Mouse (Mus musculus) spleen, embryonic (tissue): Measurements from ENCODE around the gene Vps9d1.
"Not testable (repeated sequence)": the region's sequence is repeated elsewhere in the genome, so short reads cannot be mapped to it uniquely, and the experiment has no call there.

Source experiments
- CTCF ChIA-PET: fragments of 350-600 bp; sonication (Branson Sonifier 250); formaldehyde crosslinking; loops from one replicate; lab custom pipeline; 2022; lab: Charles Lee

Gene Vps9d1

GRCm38 (mm10) chr8:123215430-123215829 is 38.7 kb downstream of the Vps9d1 start:
- CTCF ChIA-PET = no interaction called here

GRCm38 (mm10) chr8:123213118-123213772 is 40.9 kb downstream of the Vps9d1 start:
- CTCF ChIA-PET = interaction anchor here (1.5 kb wide), 1 partner anchor 11 kb away, joined by 4 read pairs; the partner anchor contains the start of gene Cdk10

GRCm38 (mm10) chr8:123212321-123213117 is 41.6 kb downstream of the Vps9d1 start, which contains the start of the genes Chmp1a and Spata33:
Gene Chmp1a (minus strand): TSS chr8:123212763.
Gene Spata33 (plus strand): TSS chr8:123212832.
- CTCF ChIA-PET = interaction anchor here (1.5 kb wide), 1 partner anchor 12 kb away, joined by 4 read pairs; the partner anchor contains the start of gene Cdk10

DNA sequence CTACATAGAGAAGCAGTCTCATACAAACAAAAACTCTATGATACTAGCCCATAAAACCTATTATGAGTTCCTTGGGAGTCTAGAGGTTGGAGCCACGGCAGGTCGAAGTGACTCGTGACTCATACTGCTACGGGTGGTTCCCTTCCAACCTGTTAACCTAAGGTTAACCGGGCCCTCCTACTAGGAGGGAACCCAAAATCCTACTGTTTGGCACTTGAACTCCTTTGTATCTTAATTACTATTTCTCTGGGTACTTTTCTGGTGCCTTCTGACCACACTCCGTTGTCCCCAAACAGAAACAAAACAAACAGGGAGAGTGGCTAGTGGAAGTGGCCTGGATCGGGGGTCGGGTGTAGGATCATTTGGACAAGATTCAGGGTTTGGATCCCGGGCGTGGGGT is 42.3 kb downstream of the Vps9d1 start:
- CTCF ChIA-PET = interaction anchor here (1.5 kb wide), 1 partner anchor 12 kb away, joined by 4 read pairs; the partner anchor contains the start of gene Cdk10

DNA sequence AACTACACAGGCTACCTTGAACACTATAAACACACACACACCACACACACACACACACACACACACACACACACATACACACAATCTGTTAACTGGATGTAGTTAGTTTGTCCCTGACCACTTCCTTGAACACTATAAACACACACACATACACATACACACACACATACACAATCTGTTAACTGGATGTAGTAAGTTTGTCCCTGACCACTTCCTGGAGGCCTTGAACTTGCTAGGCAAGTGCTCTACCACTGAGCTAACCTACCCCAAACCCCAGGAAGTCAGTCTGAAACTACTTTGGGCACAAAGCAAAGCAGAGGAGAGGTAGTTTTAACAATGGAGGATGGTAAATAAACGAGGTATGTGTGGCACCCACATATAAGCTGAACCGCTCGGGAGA is 50.6 kb downstream of the Vps9d1 start:
- CTCF ChIA-PET = interaction anchor here (0.7 kb wide), 1 partner anchor 172 kb away, joined by 6 read pairs; no protein-coding TSS in a partner anchor

DNA sequence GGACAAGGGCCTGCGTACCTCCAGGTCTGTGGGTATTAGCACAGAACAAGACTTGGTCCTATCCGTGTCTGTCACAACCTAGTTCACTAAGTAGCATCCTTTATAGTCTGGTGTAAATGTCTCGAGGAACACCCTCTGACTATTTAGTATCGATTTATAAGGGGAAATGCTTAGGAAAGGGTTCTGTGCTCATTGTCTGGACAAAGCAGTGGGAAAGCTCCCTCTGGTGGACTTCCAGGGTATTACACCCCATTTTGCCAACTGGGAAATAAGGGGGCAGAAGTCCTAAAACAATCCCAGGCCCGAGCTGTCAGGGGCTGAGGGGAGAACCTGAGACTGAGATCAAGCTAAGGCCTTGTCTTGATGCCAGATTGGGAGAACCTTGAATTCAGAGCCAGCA is 51.9 kb downstream of the Vps9d1 start:
- CTCF ChIA-PET = no interaction called here

GRCm38 (mm10) chr8:123199864-123200263 is 54.3 kb downstream of the Vps9d1 start:
- CTCF ChIA-PET = interaction anchor here (0.7 kb wide), 1 partner anchor 1614 kb away, joined by 3 read pairs; no protein-coding TSS in a partner anchor

- CTCF ChIA-PET = not testable (repeated sequence)
Observed at GRCm38 (mm10) chr8:123197016-123197415, 57.1 kb downstream of the Vps9d1 start.

DNA sequence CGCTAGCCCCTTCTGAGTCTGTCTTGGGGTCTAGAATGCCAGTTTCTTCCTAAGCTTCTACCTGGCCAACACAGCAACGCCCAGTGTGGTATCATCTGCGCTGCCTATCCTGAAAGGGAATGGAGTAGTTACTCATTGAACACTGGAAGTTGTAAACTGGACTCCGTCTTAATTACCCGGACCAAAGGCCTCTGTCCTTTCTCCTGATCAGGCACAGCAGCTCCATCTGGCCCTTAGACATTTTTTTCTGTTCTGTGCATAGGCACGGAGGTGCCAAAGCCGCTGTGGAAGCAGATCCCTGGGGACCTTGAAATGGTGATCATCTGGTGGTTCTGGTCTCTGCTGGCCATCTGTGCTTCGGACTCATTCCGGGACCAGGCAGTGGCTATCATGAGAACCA is 60.4 kb downstream of the Vps9d1 start:
- CTCF ChIA-PET = interaction anchor here (0.6 kb wide), 1 partner anchor 349 kb away, joined by 4 read pairs; no protein-coding TSS in a partner anchor
